Mouse (Mus musculus): ENCODE results near the gene Nsdhl.

- TF ChIP-seq EP300 (IDR thresholded peaks at IDR 0.05; ENCODE audit: insufficient read depth, low read depth, low read length), result no peak
- TF ChIP-seq POLR2A (IDR thresholded peaks at IDR 0.05; ENCODE audit: insufficient read depth, low read length), result no peak
- TF ChIP-seq CTCF (IDR thresholded peaks at IDR 0.05; ENCODE audit: low read depth, low read length), result no peak
These were observed 84.8 kb downstream of the Nsdhl start for GRCm38 (mm10) chrX:73003110-73003509.
